Mouse (Mus musculus) left cerebral cortex, postnatal 14 days (tissue): ENCODE results near the gene Rps15. TPM values are rescaled to one million over a fixed set of nuclear protein-coding genes. Genes with fewer than 3 reads are reported as not detected.

Source experiments
- DNase-seq, 2 experiments: peaks; one replicate each; pipeline ENCODE4 v3.0.0; 2021 to 2022; ENCODE audit warnings: low spot score in 2 of 2, mixed read lengths in 1 of 2
- intact Hi-C: fragments of 180-260 bp; cut with DNase I; formaldehyde crosslinking; loops from one replicate; pipeline ENCODE4 v1.15.1; 2025
- total RNA-seq, 2 experiments: library from RNA; stranded (reverse); gene quantifications; 2 replicates each; pipeline ENCODE4 v1.2.3; 2021

The Rps15 gene
- total RNA-seq, 2 experiments from 2014 or later = 743 to 795 TPM

DNA sequence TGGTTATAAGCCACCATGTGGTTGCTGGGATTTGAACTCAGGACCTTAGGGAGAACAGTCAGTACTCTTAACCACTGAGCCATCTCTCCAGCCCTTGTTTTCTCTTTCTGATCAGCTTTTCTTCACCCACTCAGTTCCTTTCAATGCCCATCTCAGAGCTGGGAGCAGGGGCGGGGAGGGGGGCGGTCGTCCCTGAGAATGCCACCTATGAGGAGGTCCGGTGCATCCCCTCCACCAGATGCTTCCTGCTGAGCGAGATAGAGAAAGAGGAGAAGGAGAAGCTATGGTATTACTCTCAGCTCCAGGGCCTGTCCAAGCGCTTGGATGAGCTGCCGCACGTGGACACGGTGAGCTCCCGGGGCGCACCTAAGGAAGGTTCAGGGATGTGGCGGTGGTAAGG lies 12.2 kb downstream of the Rps15 start:
- no peak for DNase-seq
- intact Hi-C loops = no loop called here

DNA sequence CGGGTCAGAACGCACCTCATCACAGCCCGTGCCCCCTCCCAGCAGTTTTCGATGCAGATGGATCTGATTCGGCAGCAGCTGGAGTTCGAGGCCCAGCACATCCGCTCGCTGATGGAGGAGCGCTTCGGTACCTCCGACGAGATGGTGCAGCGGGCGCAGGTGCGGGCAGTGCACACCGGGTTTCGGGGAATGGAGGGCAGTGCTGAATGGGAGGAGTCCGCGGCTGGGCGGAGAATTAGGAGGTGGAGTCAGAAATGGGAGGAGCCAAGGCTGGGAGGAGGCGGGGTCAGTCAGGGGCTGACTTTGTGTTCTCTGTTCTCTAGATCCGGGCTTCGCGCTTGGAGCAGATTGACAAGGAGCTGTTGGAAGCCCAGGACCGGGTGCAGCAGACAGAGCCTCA lies 12.6 kb downstream of the Rps15 start:
- DNase-seq = no peak
- intact Hi-C loops = no loop called here

DNA sequence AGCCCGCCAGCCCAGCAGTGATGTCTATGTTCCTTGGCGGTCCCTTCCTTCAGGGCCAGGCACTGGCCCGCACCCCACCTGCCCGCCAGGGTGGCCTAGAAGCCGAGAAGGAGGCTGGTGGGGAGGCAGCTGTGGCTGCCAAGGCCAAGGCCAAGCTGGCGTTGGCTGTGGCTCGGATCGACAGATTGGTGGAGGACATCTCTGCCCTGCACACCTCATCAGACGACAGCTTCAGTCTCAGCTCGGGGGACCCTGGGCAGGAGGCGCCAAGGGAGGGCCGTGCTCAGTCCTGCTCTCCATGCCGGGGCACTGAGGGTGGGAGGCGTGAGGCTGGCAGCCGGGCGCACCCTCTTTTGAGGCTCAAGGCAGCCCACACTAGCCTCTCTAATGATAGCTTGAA lies 19.3 kb downstream of the Rps15 start:
- DNase-seq = no peak
- intact Hi-C loops = no loop called here

DNA sequence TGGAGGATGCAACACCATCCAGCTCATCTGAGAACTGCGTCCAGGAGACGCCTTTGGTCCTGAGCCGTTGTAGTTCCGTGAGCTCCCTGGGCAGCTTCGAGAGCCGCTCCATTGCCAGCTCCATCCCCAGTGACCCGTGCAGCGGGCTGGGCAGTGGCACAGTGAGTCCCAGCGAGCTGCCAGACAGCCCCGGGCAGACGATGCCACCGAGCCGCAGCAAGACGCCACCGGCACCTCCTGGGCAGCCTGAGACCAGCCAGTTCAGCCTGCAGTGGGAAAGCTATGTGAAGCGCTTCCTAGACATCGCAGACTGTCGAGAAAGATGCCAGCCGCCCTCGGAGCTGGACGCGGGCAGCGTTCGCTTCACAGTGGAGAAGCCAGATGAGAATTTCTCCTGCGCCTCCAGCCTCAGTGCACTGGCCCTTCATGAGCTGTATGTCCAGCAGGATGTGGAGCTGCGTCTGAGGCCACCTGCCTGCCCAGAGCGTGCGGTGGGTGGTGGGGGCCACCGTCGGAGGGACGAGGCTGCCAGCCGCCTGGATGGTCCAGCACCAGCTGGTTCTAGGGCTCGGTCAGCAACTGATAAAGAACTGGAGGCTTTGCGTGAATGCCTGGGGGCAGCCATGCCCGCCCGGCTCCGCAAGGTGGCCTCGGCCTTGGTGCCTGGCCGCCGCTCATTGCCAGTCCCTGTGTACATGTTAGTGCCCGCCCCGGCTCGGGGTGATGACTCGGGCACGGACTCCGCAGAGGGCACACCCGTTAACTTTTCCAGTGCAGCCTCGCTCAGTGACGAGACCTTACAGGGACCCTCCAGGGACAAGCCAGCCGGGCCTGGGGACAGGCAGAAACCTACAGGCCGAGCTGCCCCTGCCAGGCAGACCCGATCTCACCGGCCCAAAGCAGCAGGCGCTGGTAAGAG lies 20.6 kb downstream of the Rps15 start:
- no peak for DNase-seq
- intact Hi-C loops = no loop called here

DNA sequence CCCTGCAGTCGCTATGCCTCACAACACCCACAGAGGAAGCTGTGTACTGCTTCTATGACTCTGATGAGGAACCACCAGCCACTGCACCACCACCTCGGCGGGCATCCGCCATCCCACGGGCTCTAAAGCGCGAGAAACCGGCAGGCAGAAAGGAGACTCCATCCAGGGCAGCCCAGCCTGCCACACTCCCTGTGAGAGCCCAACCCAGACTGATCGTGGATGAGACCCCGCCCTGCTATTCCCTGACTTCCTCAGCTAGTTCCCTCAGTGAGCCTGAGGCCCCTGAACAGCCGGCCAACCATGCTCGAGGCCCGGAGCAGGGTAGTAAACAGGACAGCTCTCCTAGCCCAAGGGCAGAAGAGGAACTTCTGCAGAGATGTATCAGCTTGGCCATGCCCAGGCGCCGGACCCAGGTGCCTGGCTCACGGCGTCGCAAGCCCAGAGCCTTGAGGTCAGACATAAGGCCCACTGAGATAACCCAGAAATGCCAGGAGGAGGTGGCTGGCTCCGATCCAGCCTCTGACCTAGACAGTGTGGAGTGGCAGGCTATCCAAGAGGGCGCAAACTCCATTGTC lies 21.5 kb downstream of the Rps15 start:
- intact Hi-C loops = no loop called here
- no peak for DNase-seq

DNA sequence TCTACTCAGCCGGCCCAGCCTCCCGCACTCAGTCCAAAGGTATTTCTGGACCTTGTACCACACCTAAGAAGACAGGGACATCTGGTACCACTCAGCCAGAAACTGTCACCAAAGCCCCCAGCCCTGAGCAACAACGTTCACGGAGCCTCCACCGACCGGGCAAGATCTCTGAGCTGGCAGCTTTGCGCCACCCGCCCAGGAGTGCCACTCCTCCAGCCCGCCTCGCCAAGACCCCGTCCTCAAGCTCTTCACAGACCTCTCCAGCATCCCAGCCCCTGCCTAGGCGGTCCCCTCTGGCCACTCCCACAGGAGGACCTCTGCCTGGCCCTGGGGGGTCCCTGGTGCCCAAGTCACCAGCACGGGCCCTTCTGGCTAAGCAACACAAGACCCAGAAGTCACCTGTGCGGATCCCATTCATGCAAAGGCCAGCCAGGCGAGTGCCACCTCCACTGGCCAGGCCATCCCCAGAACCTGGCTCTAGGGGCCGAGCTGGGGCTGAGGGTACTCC lies 22.3 kb downstream of the Rps15 start:
- no peak for DNase-seq
- intact Hi-C loops = no loop called here

DNA sequence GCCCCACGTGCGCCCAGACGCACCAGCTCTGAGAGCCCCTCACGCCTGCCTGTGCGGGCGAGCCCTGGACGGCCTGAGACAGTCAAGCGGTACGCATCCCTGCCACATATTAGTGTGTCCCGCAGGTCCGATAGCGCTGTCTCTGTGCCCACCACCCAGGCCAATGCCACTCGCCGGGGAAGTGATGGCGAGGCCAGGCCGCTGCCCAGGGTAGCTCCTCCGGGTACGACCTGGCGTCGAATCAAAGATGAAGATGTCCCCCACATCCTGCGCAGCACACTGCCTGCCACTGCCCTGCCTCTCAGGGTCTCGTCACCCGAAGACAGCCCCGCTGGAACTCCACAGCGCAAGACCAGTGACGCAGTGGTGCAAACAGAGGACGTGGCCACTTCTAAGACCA lies 23.1 kb downstream of the Rps15 start:
- DNase-seq = no peak
- intact Hi-C loops = no loop called here

DNA sequence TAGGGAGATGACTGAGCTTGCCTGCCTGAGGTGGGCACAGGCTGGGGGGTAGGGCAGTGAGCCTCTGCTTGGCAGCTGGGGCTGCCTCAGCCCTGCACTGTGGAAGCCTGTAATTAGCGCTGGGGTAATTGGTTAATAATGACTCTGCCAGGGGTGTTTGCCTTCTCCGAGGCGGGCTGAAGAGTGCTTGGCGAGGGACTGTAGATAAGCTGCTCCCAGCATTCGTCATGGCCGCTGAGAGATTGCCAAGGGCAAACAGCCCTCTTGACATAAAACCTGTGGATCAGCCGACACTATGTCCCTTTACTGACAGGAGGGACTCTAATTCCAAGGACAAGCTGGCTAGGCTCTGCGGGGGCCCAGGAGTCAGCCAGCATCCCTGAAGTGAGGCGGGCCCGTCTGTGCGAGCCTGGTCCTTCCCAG lies 24.1 kb downstream of the Rps15 start:
- intact Hi-C loops = no loop called here
- DNase-seq = no peak

DNA sequence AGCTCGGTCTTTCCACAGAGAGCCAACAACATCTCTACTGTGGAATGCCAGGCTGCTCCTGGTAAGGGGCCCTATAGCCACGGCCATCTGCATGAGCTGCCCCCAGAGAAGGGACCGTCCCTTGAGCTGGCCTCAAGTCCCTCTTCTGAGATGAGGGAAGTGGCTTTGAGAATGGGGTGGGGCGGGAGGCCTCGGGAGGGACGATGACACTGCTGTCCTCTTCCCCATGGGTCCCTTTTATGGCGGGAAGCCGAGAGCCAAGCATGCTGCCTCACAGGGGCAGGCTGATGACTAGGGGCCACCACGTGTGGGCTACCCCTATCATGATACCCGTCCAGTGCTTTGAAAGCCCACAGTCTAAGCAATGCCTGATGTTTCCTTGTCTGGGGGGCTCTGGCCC lies 24.8 kb downstream of the Rps15 start:
- intact Hi-C loops = no loop called here
- no peak for DNase-seq

DNA sequence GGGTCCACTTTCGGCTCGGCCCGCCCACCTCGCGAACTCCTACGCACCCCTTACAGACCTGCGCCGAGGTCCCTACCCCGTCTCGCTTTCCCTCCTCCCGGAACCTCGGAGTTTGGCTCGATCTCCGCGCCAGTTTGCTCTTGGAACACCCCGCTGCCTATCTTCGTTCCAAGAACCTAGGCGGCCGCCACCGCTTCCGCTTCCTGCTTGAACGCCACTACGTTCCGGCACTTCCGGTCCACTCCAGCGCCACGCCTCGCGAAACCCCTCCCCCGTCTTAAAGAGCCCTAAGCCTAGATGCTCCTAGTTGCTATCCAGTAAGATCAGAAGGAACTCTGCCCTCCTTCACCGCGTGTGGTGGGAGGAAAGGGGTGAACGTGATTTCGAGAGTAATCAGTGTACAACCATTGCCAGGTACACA lies 28.1 kb downstream of the Rps15 start, which contains the start of gene 2310011J03Rik:
Gene 2310011J03Rik, minus strand, starts transcription at position 198 of the 421 bp plus-strand sequence.
- peak; percentile 94 to 95 for DNase-seq
- intact Hi-C loops = no loop called here

DNA sequence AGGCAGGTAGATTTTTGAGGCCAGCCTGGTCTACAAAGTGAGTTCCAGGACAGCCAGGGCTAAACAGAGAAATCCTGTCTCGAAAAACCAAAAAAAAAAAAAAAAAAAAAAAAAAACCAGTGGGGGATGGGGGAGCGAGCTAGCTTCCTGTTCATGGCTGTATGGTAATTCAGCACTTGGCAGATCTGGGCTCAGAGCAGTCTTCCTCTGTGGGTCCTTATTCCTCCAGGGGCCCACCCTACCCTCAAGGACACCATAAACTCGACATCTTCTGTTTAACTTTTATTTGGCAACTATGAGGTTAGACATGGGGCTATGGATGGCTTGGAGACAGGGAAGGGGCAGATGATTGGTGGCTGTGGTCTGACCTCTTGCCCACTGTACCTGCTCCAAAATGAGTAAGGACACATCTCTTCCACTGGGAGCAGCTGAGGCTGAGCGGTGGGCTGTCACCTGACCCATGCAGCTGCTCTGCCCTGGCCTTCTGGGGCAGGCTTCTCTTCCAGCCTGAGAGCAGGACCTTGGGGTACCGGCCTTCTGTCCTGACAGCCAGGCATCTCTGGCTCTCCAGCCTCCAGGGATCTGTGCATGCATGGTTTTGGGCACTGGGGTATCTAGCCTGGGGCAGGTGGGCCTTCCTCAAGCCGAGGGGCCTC lies 28.9 kb downstream of the Rps15 start:
- DNase-seq = no peak
- intact Hi-C loops = no loop called here

DNA sequence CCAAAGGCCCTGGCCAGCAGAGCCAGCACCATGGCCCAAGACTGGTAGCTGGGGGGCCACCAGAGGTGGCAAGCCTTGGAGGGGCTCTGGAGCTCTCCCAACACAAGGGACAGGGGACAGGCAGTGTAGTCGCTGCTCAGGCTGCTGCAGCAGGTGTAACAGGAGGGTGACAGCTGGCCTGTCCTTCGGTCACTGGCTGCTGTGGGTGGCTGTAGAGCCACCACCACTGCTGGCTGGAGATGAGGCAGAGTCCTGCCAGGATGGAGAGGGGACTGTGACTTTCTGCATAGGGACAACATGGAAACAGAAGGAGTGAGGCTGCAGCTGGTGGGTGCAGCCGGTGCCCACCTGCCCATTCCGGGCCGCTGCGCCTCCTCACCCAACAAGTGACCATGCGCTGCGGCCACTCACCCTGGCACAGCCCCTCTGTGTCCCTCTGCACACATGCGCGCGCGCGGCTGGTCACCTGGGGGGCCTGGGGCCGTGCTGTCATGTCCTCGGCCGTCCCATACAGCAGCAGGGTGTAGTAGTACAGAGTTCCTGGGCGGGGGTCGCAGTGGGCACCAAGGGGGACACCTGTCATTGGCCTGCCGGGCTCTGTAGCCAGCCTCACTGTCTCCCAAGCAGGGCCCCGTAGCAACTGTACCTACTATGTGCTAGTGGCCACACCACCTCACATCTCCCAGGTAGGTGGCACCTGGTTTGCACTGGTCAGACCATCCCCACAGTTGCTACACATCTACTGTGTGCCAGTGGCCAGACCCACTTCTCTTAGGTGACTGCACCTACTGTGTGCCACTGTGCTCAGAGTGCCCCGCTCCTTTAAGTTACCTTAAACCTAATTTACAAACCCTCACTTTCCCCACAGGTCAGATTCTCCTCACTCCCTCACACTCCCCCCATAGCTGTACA lies 29.7 kb downstream of the Rps15 start:
- intact Hi-C loops = no loop called here
- no peak for DNase-seq

DNA sequence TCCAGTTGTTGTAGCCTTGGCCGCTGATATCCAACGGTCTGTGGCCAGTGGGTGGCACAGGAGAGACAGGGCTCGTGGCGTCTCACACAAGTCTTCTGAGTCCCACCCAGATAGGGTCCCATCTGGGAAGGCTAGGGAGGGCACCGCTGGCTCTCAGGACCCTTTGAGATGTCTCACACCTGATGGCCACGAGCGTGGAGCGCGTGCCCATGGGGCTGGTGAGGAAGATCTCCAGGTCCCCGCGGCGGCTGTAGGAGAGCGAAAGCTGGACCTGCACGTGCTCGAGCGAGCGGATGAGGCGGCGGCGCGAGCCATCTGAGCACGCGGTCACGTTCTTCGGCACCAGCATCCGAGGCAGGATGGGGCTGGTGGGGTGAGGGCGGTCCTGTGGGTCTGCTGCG lies 30.6 kb downstream of the Rps15 start:
- intact Hi-C loops = no loop called here
- no peak for DNase-seq

DNA sequence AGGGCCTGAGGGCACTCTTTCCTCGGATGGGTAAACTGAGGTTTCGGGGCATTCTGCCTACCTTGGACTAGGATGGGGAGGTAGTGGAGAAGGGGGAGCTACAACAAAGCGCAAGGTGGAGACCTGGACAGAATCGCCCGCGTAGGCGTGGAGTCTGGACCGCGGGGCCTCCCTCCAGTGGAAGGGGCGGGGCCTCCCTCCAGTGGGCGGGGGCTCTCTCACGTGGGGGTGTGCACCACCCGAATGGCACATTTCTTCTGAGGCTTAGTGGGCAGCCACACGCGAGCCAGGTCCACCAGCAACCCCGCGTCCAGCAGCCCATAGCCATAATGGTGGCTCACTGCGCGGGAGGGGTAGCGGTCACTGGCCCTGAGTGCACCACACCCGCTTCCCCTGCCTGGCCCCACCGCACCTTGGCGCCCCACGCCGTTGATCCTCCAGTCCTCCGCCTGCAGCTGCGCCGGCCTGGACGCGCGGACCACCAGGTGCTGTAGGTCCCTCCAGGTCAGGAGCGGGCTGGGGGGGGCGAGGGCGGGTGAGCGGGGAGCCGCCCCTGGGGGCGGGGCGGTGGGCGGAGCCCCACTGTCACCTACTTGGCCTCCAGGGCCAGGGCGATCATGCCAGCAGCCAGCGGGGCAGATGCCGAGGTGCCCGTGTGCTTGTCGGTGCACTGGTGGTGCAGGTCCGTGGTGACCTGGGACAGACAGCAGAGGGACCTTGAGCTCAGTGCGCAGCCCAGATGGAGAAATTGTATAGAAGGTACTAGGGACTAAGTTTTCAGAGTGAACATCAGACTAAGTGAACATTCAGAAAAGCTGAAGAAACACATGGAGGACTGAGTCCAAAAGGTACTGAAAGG lies 31.2 kb downstream of the Rps15 start:
- intact Hi-C loops = no loop called here

DNA sequence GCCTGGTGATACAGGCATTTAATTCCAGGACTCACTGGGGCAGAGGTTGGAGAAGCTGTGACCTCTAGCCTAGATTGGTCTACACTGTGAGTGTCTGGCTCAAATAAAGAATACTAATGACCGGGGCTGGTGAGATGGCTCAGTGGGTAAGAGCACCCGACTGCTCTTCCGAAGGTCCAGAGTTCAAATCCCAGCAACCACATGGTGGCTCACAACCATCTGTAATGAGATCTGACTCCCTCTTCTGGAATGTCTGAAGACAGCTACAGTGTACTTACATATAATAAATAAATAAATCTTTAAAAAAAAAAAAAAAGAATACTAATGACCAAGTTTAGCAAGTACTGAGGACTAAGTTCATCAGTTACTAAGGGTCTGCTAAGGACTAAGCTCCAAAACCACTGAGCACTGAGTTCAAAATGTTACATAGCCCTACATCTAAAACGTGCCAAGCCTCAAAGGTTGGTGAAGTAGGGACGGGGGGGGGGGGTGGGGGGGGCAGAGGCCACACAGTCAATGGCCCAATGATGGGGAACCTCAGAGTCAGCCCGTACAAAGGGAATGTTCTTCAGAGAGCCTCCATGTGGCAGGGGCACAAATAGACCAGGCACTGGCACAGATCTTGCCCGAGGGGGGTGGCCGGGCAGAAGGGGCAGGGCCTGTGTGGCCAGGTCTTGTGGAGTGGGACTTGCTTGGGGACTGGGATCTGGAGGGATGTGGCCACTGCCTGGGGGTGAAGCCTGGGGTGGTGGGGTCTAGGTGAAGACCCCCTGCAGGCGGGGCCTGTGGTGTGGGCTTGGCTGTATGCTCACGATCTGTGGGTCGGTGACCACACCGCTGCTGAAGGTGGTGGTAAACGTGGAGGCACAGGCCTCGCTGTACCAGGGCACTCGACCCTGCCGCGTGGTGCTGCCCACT lies 32.1 kb downstream of the Rps15 start:
- no peak for DNase-seq
- intact Hi-C loops = no loop called here

More for the DNA sequence above, 31.2 kb downstream of the Rps15 start:
- DNase-seq = no peak

DNA sequence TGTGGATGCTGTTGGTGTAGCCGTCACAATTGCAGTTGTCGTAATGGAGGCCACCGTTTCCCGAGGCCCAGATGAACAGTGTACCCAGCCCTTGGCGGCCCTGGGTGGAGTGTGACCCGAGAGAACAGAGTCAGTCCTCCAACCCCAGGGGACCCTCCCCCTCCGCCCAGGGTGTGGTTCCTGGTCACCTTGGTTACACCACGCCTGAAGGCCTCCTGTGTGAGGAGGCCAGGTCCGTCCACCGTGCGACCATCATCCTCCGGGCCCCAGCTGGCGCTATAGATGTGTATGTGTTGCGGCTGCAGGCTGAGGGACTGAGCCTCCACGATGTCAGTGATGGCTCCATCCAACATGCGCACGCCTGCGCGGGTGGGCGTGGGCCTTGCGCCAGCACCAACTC lies 32.8 kb downstream of the Rps15 start:
- intact Hi-C loops = no loop called here
- no peak for DNase-seq

DNA sequence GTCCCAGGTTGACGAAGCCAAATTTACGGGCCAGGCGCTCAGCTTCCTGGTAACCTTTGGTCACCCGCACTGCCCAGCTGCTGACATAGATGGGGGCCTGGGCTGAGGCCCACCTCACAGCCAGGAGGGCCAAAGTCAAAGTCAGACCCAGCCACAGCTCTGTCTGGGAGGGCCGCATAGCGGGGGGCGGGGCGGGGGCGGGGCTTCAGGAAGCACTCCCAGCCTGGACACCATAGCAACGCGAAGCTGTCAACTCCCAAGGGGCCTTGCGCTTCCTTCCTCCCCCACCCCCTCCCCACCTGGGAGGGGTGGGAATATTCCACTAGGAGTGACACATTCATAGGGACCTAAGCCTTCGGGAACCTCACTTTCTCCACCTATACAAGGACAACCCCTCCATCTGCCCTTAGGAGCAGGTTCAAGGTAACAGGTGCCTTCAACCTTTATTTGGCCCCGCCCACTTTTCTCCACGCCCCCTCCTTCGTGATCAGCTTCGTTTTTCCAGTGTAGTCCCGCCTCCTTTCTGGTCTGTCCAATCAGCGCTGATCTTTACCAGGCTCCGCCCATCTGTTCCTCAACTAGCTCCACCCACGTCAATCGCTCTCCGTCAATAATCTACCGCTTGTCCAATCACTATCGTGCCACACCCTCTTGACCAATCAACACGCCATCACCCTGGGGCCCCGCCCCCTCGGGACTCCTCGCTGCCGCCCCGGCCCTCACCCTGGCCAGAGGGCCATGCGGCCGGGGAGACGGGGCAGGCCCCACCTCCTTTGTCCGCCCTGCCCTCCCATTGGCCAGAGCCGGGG lies 37.2 kb downstream of the Rps15 start, which contains the start of the genes Pcsk4 and Reep6:
Gene Pcsk4, minus strand, starts transcription at position 226 of the 809 bp plus-strand sequence.
Gene Reep6, plus strand, starts transcription at position 681 of the 809 bp plus-strand sequence.
- intact Hi-C loops = no loop called here
- DNase-seq = peak; percentile 94 to 99
